Mouse (Mus musculus): ENCODE data around the gene Sertad4.

The Sertad4 gene

DNA sequence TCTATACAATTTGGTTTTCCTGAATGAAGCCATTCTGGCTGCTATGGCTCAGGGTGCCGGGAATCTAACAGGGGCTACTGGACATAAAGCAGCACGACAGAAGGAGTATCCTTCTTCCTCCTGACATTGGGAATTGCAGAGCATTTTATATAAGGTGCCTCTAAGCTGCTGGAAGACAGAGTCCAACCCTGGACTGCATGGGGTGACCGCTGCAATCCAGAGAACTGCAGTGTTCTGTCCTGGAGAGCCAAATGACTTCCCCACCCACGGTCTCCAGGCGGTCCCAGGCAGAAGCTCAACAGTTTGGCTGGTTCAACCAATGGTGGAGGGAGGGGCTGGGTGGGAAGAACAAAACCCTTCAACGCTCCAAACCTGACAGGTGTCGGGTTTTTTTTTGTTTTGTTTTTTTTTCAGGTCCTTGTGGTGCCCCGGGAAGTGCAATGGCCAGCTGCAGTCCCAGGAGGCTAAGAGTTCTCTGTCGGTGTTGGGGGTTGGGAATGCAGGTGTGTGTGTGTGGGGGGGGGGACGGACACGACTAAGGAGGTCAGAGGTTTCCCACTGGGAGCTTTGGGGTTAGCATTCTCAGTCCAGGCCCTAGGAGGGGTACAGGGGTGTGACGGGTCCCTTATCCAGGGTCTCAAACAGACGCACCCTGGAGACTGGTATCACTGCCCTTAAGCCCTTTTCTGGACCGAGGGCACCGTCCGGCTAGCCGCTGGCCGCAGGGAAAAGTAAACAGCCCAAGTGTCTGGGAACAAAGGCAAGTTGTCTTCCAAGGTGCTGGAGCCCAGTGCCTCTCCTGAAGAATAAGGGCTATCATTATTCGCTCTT, 1.4 kb downstream of the Sertad4 start:
- in situ Hi-C loops (cut with MboI; ENCODE audit: low pct_unique_long_range_greater_than_20kb in 1 of 2, low sequenced_read_pairs in 2 of 2, unreplicated experiment in 1 of 2) = no loop called here

GRCm38 (mm10) chr1:192853429-192853828, 2.1 kb downstream of the Sertad4 start:
- in situ Hi-C loops (cut with MboI; ENCODE audit: low pct_unique_long_range_greater_than_20kb in 1 of 2, low sequenced_read_pairs in 2 of 2, unreplicated experiment in 1 of 2) = no loop called here

- in situ Hi-C loops (cut with MboI; ENCODE audit: low pct_unique_long_range_greater_than_20kb in 1 of 2, low sequenced_read_pairs in 2 of 2, unreplicated experiment in 1 of 2) = no loop called here
Observed at GRCm38 (mm10) chr1:192852047-192852446, 3.5 kb downstream of the Sertad4 start.

GRCm38 (mm10) chr1:192851640-192852039, 3.9 kb downstream of the Sertad4 start:
- in situ Hi-C loops (cut with MboI; ENCODE audit: low pct_unique_long_range_greater_than_20kb in 1 of 2, low sequenced_read_pairs in 2 of 2, unreplicated experiment in 1 of 2) = no loop called here

GRCm38 (mm10) chr1:192851126-192851525, 4.4 kb downstream of the Sertad4 start:
- in situ Hi-C loops (cut with MboI; ENCODE audit: low pct_unique_long_range_greater_than_20kb in 1 of 2, low sequenced_read_pairs in 2 of 2, unreplicated experiment in 1 of 2) = no loop called here

- in situ Hi-C loops (cut with MboI; ENCODE audit: low pct_unique_long_range_greater_than_20kb in 1 of 2, low sequenced_read_pairs in 2 of 2, unreplicated experiment in 1 of 2) = no loop called here
Observed at GRCm38 (mm10) chr1:192849616-192850015, 5.9 kb downstream of the Sertad4 start.

GRCm38 (mm10) chr1:192847254-192847653, 8.3 kb downstream of the Sertad4 start:
- in situ Hi-C loops (cut with MboI; ENCODE audit: low pct_unique_long_range_greater_than_20kb in 1 of 2, low sequenced_read_pairs in 2 of 2, unreplicated experiment in 1 of 2) = no loop called here

GRCm38 (mm10) chr1:192841094-192841813, 14.3 kb downstream of the Sertad4 start:
- in situ Hi-C loops (cut with MboI; ENCODE audit: low pct_unique_long_range_greater_than_20kb in 1 of 2, low sequenced_read_pairs in 2 of 2, unreplicated experiment in 1 of 2) = no loop called here

GRCm38 (mm10) chr1:192840655-192841054, 14.9 kb downstream of the Sertad4 start:
- in situ Hi-C loops (cut with MboI; ENCODE audit: low pct_unique_long_range_greater_than_20kb in 1 of 2, low sequenced_read_pairs in 2 of 2, unreplicated experiment in 1 of 2) = no loop called here

- in situ Hi-C loops (cut with MboI; ENCODE audit: low pct_unique_long_range_greater_than_20kb in 1 of 2, low sequenced_read_pairs in 2 of 2, unreplicated experiment in 1 of 2) = no loop called here
Observed at GRCm38 (mm10) chr1:192835211-192835681, 20.3 kb downstream of the Sertad4 start.

GRCm38 (mm10) chr1:192834361-192835210, 21.0 kb downstream of the Sertad4 start:
- in situ Hi-C loops (cut with MboI; ENCODE audit: low pct_unique_long_range_greater_than_20kb in 1 of 2, low sequenced_read_pairs in 2 of 2, unreplicated experiment in 1 of 2) = no loop called here

DNA sequence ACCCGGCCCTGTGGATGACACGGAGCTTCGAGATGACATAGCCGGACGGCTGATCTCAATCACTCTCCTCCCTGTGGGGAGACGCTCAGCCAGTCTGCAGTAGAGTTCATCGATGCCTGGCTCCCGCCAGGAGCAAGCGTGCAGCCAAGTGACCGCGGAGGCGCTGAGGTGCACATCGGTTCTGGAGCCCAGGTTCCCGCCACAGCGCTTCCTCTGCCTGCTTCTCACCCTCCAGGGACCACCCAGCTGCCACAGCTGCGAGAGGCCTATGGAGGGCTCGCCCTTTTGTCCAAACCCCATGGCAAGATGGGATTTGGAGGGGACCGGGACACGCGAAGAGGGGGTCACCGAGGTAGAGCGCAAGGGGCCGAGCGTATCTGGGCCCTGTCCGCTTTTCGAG, 22.0 kb downstream of the Sertad4 start:
- in situ Hi-C loops (cut with MboI; ENCODE audit: low pct_unique_long_range_greater_than_20kb in 1 of 2, low sequenced_read_pairs in 2 of 2, unreplicated experiment in 1 of 2) = no loop called here

DNA sequence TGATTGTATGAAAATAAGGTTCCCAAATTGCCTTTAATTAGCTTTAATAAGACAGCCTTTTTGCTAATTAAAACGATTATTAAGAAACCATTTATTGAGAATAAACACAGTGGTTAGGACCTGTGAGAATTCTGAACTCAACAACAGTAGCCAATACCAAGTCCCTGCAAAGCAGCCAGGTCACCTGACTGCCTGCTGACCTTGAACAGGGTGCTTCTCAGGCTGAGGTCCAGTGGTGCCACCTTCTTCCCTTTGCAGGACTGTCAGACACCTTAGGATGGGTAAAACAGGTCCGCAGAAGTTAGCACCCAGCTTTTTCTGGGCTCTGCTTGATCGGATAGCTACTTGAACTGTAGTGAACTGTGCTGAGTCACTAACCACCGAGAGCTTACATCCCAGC, 22.5 kb downstream of the Sertad4 start:
- in situ Hi-C loops (cut with MboI; ENCODE audit: low pct_unique_long_range_greater_than_20kb in 1 of 2, low sequenced_read_pairs in 2 of 2, unreplicated experiment in 1 of 2) = no loop called here

DNA sequence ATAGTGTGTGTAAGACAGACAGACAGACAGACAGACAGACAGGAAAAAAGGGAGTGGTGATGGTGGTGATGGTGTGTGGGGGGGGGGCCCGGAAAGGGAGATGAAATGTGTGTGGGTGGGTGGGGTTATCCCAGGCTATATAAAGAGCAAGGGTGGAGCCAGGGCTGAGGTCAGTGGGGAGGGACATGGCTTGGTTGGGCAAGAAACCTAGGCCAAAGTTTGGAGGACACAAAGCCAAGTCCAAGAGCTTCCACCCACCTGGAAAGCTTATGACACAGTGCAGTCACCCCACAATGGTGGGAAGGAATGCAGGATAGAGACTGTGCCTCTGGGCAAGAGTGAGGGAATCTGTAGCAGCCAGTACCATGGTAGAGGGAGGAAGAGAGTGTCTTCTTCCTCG, 23.2 kb downstream of the Sertad4 start:
- in situ Hi-C loops (cut with MboI; ENCODE audit: low pct_unique_long_range_greater_than_20kb in 1 of 2, low sequenced_read_pairs in 2 of 2, unreplicated experiment in 1 of 2) = no loop called here

- in situ Hi-C loops (cut with MboI; ENCODE audit: low pct_unique_long_range_greater_than_20kb in 1 of 2, low sequenced_read_pairs in 2 of 2, unreplicated experiment in 1 of 2) = no loop called here
Observed at GRCm38 (mm10) chr1:192830444-192830843, 25.1 kb downstream of the Sertad4 start.

DNA sequence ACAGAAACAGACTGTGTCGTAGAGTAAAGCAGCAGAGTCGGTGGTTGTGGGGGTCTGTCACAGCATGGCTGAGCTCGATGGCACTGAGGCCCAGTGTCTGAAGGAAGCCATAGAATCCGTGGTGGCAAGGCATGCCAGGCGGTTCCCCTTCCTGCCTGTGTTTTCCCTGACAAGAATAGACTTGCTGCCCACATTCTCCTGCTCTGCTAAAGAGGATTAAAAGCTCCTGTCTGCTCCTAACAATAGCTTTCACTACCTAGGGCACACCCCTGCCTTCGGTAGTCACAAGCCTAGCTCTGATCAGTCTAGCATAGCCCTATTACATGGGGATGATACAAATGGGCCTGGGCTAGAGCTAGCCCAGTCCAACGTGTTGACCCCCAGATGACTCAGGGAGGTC, 26.6 kb downstream of the Sertad4 start:
- in situ Hi-C loops (cut with MboI; ENCODE audit: low pct_unique_long_range_greater_than_20kb in 1 of 2, low sequenced_read_pairs in 2 of 2, unreplicated experiment in 1 of 2) = no loop called here

- in situ Hi-C loops (cut with MboI; ENCODE audit: low pct_unique_long_range_greater_than_20kb in 1 of 2, low sequenced_read_pairs in 2 of 2, unreplicated experiment in 1 of 2) = no loop called here
Observed at GRCm38 (mm10) chr1:192827955-192828354, 27.6 kb downstream of the Sertad4 start.

DNA sequence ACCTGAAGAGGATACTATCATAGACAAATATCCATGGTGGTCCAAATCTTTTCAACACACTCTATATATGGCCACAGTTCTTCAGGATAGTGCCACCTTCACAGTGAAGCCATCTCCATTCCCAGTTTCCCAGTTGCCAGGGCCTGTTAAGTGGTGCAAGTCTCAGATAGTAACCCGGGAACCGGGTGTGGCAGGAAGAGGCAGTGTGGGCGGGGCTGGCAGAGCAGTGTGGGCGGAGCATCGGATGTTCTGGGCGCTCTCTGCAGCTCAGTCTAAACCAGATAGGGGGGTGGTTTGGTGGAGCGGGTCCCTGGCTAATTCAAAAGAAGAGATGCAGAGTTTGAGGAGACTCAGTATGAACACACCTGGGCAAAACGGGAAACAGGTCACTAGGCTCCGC, 29.8 kb downstream of the Sertad4 start:
- in situ Hi-C loops (cut with MboI; ENCODE audit: low pct_unique_long_range_greater_than_20kb in 1 of 2, low sequenced_read_pairs in 2 of 2, unreplicated experiment in 1 of 2) = no loop called here

Data from mouse embryonic stem cell (cell line).